Mouse (Mus musculus) frontal cortex, postnatal 10 days (tissue): ENCODE measurements at regions not wholly inside any gene's neighbourhood (a gene's known extent, or its start where the extent isn't known, plus 50 kb on each side); places are given as distances from the start of the nearest gene placed in this dataset.
"Not testable (repeated sequence)": the region's sequence is repeated elsewhere in the genome, so short reads cannot be mapped to it uniquely, and the experiment has no call there.

ENCODE experiments used
- DNase-seq, 2 experiments: peaks; one replicate each; pipeline ENCODE4 v3.0.0; 2022; ENCODE audit warnings: low spot score in 2 of 2, mixed read lengths in 1 of 2

- no peak for DNase-seq
Measured at GRCm38 (mm10) chr11:20390622-20391021, 58.1 kb upstream of the Slc1a4 start.

- not testable (repeated sequence) for DNase-seq
Measured at GRCm38 (mm10) chr11:20393302-20393701, 60.8 kb upstream of the Slc1a4 start.

GRCm38 (mm10) chr11:20393807-20394206 lies 61.3 kb upstream of the Slc1a4 start:
- not testable (repeated sequence) for DNase-seq

- DNase-seq = no peak
Measured at GRCm38 (mm10) chr11:20395848-20396203, 63.3 kb upstream of the Slc1a4 start.

GRCm38 (mm10) chr11:20396204-20396848 lies 63.8 kb upstream of the Slc1a4 start:
- DNase-seq = peak; percentile 38 to 57

GRCm38 (mm10) chr11:20396884-20397283 lies 64.4 kb upstream of the Slc1a4 start:
- no peak for DNase-seq

GRCm38 (mm10) chr11:20400302-20401234 lies 68.1 kb upstream of the Slc1a4 start:
- DNase-seq = peak; percentile 63 to 80

GRCm38 (mm10) chr11:20403456-20403855 lies 70.9 kb upstream of the Slc1a4 start:
- no peak for DNase-seq

- DNase-seq = no peak
Measured at GRCm38 (mm10) chr11:20404476-20404875, 72.0 kb upstream of the Slc1a4 start.

- DNase-seq = no peak
Measured at GRCm38 (mm10) chr11:20418141-20418540, 85.6 kb upstream of the Slc1a4 start.

- DNase-seq = no peak
Measured at GRCm38 (mm10) chr11:20420876-20421275, 88.4 kb upstream of the Slc1a4 start.

- DNase-seq = no peak
Measured at GRCm38 (mm10) chr11:20436057-20436456, 103.5 kb upstream of the Slc1a4 start.

GRCm38 (mm10) chr11:20442476-20442875 lies 100.6 kb upstream of the Sertad2 start:
- DNase-seq = no peak

- no peak for DNase-seq
Measured at GRCm38 (mm10) chr11:20445061-20445902, 97.8 kb upstream of the Sertad2 start.

- peak in 1 of 2 experiments; percentile 52 for DNase-seq
Measured at GRCm38 (mm10) chr11:20445903-20446264, 97.2 kb upstream of the Sertad2 start.

- DNase-seq = no peak
Measured at GRCm38 (mm10) chr11:20452901-20453300, 90.2 kb upstream of the Sertad2 start.

GRCm38 (mm10) chr11:20453786-20454185 lies 89.3 kb upstream of the Sertad2 start:
- DNase-seq = no peak

- peak; percentile 61 to 82 for DNase-seq
Measured at GRCm38 (mm10) chr11:20455085-20455864, 87.8 kb upstream of the Sertad2 start.

- no peak for DNase-seq
Measured at GRCm38 (mm10) chr11:20455865-20456648, 87.0 kb upstream of the Sertad2 start.

- no peak for DNase-seq
Measured at GRCm38 (mm10) chr11:20459140-20459539, 83.9 kb upstream of the Sertad2 start.
